Mouse (Mus musculus) olfactory bulb, adult 2 months (tissue): ENCODE measurements around the gene Defb28.

Experiments
- CTCF ChIP-seq: fragments of 200-500 bp; IDR thresholded peaks from 2 replicates; pipeline ENCODE4 v1.5.1; 2012; ENCODE audit warnings: low read depth, mild to moderate bottlenecking, low read length, moderate library complexity; ENCODE audit not compliant: insufficient read depth
- POLR2A ChIP-seq: fragments of 200-500 bp; IDR thresholded peaks from 2 replicates; pipeline ENCODE4 v1.6.1; 2012; ENCODE audit warnings: mild to moderate bottlenecking, low read depth, low read length, moderate library complexity; ENCODE audit not compliant: insufficient read depth

GRCm38 (mm10) chr2:152470973-152471372, 47.1 kb upstream of the Defb28 start:
- no peak for TF ChIP-seq CTCF
- TF ChIP-seq POLR2A: no peak
